Mouse (Mus musculus): Measurements from ENCODE around the gene Adgrl1.

Adgrl1 gene

DNA sequence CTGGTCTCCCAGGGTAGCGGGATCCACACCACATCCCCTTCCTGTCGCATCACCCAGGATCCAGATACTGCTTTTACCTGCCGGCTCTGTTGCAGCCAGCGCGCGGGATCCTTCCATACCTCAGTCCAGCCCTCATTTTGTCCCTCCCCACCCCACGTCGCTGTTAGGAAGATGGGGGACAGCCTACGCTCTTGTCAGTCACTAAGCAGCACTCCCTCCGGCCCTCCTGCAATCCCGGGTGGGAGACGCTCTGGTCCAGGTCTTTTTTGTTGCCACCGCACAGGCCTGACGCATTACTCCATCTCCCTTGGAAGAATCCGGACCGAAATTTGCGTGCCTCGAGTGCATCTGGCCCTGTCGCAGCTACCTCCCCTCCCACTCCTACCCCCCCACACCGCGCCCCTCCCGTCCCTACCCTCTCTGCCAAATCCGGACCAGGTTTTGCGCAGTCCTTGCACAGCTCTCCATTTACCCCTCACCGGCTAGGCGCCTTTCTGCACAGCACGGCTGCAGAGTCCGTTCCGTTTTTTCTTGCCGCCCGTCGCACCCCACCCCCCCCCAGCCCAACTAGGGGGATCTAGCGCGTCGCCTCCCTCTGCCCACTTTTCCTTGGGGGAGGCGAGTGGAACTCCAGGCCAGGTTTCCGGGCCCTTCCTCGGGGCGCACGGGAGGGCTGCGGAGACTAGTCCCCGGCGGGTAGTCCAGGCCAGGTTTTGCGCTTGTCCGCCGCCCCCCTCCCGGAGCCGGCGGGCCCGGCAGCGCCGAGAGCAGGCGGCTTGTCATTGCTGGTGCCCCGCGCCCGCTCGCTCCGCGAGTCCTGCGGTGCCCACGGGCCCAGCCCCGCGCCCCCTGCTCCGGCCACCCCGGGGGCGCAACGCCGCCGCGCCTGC is at the start of gene Adgrl1:
TSS of gene Adgrl1 (plus strand) at position 743 of the 890 bp plus-strand sequence.
- peak; percentile 96 for DNase-seq

DNA sequence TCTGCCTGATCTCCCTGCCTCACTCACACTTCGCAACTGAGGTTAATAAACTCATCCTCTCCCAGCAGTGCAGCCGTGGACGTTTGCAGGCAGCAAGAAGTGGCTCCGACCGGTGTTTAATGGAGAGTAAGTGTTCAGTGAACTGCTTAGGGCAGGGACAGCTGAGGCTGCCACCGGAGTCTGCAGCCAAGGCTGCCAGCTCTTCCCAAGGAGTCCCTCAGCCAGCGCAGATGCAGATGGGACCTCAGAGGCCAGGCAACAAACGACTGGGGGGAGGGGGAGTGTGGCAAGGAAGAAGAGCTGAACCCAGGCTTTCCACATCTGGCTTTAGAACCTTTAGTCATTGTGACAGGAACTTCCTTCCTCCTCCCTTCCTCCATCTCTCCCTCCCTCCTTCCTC is 47.6 kb upstream of the Adgrl1 start:
- no peak for DNase-seq

DNA sequence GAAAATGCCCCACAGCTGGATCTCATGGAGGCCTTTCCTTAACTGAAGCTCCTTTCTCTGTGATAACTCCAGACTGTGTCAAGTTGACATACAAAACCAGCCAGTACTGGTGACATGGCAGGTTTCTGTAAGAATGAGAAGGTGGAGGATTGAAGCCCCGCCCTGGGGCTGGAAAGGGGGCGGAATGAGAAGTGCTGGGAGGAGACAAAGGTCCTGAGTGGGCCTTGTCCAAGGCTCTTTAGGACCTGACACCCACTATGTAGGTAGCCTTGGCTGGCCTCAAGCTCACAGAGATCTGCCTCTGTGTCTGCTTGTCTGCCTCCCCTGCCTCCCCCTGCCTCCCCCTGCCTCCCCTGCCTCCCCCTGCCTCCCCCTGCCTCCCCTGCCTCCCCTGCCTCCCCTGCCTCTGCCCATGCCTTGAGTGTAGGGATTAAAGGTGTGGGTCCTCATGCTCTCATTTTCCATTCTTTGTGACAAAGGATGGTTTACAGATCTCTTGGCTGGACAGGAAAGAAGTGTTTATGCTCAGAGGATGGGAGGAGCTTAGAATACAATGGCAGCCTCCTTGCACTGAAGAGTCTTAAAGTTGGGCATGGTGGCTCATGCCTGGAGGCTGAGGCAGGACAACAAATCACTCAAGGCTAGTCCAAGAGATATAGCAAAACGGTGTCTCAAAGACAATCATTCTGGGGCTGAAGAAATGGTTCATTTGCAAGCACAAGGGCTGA is 46.4 kb upstream of the Adgrl1 start:
- no peak for DNase-seq

DNA sequence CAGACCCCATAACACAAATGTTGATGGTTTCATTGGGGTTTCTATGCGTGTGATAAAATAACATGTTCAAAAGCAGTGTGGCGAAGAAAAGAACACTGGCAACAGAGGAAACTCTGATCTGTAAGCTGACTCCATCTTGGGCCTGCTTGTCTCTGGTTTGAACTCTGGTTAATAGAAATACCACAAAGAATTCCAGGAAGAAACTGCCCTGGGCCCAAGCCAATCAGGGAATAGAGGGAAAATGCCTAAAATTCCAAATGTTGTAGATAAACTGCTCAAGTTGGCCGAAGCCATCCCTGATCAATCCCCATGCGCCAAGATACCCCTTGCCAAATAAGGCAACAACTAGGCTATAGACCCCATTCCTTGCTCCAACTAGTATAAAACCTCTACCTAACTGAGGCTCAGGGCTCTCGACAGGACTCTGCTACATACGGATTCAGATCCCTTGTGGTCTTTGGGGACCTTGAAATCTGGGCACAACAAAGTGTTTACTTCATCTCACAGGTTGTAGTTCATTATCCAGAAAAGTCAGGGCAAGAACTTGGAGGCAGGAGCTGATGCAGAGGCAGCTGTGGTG is 43.3 kb upstream of the Adgrl1 start:
- DNase-seq, result no peak

DNA sequence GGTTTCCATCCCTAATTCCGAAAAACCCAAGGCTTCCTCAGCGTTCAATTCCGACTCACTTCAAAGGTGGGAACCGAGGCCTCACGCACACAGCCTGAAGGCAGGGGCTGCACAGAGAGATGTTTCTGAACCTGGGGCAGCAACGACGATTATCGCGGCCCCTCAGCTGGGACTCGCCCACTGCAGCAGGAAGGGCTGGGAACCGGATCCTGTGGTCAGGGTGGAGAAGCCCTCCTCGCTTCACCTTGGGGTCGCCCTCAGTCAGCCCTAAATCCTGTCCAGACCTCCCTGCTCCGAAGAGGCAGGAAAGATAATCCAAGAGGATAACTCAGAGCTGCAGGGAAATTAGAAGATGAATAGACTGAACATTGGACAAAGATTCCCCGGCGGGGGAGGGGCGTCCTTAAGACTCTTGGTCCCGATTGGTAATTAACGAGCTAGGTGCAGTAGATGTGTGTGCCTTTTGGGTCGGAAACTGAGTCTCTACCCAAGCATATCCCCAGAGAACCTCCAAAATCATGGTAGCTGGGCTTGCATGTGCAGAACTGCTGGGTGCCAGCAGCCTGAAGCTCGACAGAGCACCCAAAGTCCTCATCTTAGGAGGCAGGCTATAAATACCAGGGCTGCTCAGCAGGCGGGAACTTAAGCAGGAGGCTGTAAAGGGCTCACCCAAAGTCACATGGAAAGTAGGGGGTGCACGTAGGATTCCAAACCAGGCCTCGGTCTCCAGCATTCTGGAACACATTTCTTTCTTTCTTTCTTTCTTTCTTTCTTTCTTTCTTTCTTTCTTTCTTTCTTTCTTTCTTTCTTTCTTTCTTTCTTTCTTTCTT is 37.3 kb upstream of the Adgrl1 start:
- peak; percentile 23 for DNase-seq

DNA sequence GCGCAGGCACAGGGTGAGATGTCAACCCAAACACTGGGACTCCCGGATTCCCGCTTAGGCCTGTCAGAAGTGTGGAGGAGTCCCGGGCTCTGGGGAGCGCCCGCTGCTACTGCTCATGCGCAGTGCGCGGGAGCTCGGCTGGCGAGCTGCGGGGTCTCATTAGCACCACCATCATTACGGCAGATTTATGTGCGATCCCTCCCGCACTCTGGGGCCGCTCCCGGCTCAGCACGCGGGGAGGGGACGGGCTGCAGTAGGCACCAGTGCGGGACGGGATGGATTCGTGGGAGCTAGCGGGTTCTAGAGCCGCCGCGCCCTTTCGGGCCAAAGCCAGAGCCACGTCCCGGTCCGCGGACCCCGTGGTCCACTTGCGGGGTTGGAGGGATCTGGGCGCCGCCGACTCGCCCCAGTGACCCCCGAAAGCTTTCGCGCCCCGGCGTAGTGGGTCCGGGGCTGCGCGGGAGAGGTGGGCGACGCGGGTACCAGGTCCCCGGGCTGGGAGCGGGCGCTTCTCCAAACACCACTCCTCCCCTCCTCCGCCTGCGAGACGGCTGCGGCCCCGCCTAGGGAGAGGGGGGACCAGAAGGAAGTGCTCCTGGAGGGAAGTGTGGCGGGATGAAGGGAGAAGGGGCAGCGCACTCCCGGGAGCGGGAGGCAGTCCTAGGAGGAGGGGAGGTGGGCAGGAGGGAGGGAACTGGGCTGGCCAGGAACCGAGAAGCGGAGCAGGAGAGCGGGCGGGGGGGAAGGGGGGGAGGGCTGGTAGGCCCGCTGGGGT is 24.8 kb upstream of the Adgrl1 start:
- DNase-seq, result peak; percentile 72

DNA sequence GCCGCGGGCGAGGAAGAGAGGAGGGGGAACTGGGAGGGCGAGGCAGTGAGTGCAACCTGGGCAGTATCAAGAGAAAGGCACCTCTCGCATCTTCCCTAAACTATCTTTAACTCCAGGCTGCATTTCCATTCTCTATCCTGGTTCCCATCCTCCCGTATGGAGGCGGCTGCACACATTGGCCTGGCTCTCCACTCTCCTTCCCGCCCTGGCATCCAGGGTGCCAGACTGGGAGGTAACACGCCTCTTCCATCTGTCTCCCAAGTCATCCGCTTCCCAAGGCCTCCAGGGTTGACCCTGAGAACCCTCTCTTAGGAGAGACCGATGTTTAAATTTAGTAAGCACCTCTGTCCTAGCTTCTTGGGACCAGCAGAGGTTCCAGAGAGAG is 24.3 kb upstream of the Adgrl1 start:
- DNase-seq, result peak; percentile 33

DNA sequence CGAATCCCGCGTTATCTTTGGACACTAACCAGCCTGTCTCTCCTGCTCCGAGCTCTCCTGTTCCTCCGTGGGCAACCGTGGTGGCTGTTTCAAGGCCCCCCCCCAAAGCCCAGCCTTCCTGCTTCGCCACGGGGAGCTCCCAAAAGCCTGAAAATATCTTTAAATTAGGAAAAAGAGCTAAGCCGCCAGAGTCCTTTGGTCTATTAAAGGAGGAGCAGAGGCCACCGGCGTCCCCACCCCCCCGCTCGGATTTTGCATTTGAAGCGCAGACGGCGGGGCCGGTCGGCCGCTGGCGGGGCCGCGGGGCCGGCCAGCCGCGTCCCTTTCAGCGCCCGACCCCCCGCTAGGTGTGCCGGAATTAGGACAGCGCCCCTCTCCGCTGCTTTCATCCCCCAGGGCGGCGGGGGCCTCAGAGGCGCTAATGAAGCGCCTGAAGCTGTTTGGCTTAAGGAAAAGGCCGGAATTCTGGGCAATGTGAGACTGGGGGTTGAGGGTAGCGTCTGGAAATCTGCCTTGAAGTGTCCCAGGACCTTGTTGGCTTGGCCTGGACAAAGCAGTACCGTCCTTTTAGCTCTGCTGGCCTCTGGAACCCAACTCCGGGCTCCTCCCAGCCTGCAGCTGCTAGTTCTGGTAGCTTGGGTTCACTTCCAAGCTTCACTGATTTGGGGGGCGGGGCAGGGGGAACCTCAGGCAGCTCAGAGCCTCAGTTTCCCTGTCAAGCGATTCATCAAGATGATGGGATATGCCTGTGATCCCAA is 23.6 kb upstream of the Adgrl1 start:
- peak; percentile 34 for DNase-seq

DNA sequence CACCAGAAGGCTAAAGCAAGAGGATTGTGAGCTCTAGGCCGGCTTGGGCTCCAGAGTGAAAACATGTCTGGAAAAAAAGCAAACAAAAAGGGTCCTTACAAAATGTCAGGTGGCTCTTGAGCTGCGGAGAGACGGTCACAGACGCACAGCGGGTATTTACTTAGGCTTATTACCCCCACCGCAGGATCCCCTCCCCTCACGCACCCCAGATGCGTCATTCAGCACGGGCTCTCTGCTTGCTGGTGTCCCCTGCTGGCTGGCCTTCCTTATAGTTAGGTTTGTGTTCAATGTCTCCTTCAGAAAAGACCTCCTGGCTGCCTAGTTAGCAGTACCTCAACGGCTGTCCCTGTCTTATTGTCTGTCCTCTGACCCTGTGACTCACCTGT is 23.1 kb upstream of the Adgrl1 start:
- peak; percentile 34 for DNase-seq

DNA sequence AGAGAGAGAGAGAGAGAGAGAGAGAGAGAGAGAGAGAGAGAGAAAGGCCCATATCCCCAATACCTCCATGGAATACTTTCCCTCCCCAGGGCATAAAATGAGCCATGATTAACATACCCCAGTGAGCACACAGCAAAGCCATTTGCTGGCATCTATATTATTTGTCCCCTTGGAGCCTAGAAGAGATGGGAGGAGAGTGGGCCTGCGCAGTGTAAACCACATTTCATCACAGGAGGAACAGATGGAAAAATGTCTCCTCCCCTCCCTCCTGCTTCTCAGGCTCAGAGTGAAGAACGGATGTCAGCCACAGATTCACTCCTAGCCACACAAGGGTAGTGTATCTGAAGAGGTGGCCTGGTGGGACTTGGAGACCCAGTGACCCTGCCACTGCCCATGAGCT is 11.5 kb upstream of the Adgrl1 start:
- DNase-seq, result no peak

DNA sequence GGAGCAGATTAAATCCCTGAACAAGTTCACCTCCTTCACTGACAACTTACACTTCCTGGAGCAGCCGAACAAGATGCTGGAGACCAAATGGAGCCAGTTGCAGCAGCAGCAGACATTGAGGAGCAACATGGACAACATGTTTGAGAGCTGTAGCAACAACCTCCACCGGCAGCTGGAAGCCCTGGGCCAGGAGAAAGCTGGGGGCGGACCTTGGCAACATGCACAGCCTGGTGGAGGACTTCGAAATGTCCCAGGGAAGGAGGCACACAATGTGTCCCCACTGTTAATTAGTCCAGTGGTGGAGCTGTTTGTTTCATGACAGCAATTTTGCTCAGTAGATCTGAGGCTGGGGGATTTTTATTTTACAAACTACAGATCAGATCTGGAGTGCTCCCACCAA is 7.8 kb upstream of the Adgrl1 start:
- DNase-seq, result no peak

DNA sequence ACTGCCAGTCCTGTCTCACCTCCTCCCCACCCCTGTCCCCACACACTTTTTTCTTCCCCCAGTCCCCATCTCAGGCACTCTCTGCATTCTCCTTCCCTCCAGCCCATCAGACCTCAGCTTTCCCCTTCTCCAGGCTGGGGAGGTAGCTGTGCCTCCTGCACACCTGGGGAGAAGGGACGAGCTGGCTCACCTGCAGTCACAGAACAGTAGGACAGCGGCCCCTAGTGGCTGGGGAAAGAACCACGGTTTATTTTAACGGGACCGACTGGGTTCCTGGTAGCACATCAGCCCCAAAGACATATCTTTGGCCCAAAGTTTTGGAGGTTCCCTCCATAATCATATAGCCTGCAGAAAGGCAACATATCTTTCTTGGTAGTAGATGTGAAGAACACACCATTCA is 6.0 kb upstream of the Adgrl1 start:
- DNase-seq, result peak; percentile 76

DNA sequence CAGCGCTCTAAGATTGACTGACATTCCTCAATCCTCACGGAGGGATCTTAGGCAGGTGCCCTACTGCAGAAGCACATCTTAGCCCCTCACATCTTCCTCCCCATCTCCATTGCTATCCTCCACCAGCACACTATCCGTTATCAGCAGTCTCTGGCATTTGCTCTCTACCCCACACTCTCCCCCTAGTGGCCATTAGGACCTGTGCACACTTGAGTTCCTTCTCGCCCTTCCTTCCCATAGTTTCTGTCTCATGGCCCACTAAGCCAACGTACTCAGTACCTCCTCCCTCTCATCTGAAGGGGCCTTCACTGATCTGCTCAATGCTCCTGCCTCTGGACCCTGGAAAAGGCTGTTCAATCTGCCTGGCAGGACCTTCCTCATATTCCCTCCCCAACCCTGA is 4.0 kb upstream of the Adgrl1 start:
- no peak for DNase-seq

DNA sequence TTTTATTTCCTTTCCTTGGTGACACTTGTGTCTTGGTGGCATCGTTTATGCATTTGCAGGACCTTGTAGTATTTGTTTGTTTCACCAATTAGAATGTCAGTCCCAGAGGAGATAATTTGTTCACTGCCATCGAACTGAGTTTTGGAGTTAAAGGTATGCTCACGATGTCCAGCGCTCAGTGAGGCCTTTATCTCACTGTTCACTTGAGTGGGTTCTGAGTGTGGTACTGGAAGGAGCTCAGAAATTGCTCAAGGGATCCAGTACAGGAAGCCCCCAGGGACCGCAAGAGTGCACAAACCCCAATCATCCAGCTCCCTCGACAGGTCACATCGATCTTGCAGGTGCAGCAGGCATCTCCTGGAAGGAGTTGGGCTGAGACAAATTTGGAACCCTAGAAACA is 3.4 kb upstream of the Adgrl1 start:
- no peak for DNase-seq

DNA sequence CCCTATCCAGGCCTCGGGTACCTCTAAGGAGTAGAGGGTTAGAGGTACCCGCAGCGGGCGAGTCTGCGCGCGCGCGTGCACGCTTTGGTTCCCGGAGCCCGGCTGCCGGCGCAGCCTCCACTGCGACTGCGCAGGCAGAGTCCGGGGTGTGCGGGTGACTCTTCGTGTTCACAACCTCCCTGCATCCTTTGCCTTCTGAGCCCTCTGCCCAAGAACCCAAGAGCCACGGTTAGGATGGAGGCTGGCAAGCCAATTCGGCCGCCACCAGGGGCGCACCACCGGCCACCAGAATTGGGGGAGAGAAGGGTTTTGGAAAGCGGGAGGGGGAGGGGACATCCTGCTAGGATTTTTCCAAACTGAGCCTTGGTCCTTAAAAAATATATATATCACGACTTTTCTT is 2.7 kb upstream of the Adgrl1 start:
- DNase-seq, result peak; percentile 77

DNA sequence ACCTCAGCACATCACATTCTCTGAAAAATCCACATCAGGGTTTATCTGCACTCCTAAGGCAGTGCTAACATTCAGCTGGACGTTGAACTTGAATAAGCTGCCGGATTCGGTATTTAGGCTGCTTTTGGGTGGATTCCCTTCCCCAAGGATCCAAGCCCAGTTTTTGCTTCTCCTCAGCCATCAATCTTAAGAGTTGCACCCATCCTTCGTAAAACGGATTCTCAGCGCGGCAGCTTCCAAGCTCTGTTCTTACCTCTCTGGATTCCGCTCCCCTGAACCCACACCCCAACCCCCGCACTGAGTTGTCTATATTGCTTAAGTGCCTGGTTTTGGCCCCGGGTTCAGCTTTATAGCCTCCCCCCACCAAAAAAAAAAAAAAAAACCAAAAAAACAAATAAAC is 1.4 kb upstream of the Adgrl1 start:
- DNase-seq, result peak; percentile 53

DNA sequence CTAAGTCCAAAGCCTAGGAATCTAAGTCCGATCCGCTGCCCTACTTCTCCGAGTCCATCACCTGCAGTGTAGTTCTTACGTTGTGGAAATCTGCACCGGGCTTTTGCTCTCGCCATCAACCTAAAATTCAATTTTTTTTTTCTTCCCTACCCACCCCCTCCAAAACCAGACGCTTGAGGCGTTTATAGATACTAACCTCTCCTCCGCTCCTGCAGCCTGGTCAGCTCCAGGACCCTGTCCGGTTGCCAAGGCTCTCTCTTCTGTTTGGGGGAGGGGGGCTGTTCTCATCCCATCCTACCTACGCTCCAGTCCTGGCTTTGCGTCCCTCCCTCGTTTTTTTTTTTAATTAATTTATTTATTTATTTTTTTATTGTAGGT is 931 bp upstream of the Adgrl1 start:
- peak; percentile 71 for DNase-seq

DNA sequence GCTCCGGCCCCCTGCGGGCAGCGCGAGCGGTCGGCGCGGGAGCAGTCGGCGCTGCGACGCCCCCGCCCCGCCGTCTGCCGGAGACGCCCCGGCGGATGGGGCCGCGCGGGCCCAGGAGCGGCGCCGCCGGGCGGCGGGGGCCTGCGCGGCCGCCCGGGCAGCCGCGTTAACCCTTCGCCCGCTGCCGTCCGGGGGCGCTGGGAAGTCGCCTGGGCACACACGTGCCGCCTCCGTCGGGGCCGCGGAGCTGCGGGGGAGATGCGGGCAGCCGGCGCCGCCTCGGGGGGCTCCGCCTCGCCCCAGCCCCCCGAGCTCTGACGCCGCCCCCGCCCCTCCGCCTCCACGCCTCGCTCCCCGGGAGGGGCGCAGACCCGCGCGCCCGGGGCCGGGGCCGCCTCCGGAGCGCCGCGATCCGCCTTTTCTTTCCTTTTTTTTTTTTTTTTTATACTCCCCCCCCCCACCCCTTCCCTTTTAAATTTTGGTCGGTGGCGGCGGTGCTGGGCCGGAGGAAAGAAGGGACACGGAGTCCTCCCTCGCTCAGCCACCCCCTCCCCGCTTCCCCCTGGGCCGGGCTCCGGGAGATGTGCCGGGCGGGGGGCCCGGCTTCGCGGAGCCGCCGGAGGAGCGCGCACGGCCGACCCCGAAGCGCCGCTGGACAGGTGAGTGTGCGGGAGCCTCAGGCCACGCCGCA is 506 bp downstream of the Adgrl1 start:
- peak; percentile 73 for DNase-seq

DNA sequence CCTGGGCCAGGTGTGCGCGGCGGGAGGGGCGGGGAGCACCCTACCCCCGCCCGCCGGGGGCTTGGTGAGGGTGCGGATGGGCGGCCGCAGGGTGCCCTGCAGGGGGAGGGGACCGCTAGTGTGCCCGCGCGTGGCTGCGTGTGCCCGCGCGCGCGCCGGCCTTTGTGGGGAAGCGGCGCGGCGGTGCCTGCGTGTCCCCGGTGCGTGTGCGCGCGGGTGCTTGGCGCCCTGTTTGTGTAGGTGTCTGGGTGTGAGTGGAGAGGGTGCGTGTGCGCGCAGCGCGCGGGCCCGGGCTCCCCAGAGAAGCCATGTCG is 1.0 kb downstream of the Adgrl1 start:
- DNase-seq, result peak; percentile 77

DNA sequence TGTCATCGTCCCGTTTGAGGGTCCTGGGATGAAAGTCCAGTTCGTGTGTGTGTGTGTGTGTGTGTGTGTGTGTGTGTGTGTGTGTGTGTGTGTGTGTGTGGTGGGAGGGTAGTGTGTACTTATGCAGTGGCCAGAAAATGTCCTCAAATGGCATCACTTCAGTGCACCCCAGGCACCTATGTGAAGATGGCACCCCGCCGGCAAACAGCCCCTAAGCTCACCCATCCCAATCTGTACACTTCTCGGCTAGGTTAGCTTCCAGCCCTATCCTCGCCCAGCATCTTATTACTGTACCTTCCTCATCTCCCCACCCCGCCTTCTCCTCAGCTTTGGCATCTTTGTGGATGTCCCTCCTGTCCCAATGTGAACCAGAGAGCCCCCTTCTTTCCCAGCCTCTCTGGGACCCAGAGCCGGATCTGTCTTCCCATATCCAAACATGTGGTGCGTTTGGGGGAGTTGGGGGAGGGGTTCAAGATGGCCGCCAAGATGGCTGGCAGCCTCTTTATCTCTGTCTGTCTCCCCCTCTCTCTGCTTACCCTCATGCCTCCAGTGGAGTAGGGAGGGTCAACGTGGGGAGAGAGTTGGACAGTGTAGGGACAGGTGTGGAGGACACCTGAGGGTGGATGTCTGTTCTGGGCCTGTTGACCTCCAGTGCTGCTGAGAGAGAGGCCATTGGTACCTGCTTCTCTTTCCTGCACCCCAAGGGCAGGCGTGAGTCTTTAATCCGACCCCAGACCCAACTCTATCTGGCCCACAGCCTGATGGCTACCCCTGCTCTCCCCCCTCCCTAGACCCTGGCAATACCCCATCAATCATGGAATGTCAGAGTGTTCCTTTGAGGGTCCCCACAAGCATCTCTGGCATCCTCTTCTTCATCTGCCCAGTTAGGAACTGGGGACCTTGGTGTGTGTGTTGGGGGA is 1.9 kb downstream of the Adgrl1 start:
- DNase-seq, result peak; percentile 58
